Mouse (Mus musculus): ENCODE results near the gene Gm17387.

- TF ChIP-seq CTCF (IDR thresholded peaks at IDR 0.05): peak; percentile 70
- TF ChIP-seq EP300 (IDR thresholded peaks at IDR 0.05): no peak
These were observed 20.6 kb upstream of the Gm17387 start for GRCm38 (mm10) chr7:141008312-141008761.
